Mouse (Mus musculus) stomach, embryonic 14.5 days (tissue): ENCODE data around the gene Ears2. TPM values are rescaled to one million over a fixed set of nuclear protein-coding genes. Genes with fewer than 3 reads are reported as not detected.

Source experiments
- ATAC-seq: fragments of 200-750 bp; cut with Nextera tagmentation; 2 replicates; pipeline ENCODE4 v1.8.0; 2017; ENCODE audit warnings: low read depth, moderate TSS enrichment; ENCODE audit not compliant: insufficient number of reproducible peaks, insufficient read depth, low FRiP score
- H3K27ac ChIP-seq: fragments of 300-500 bp; sonication (generic); 2 replicates; pipeline ENCODE4 v1.5.1; 2014; ENCODE audit warnings: mild to moderate bottlenecking, low read length, moderate library complexity, mixed read lengths
- H3K27me3 ChIP-seq: fragments of 300-500 bp; sonication (generic); 2 replicates; pipeline ENCODE4 v1.6.1; 2014; ENCODE audit warnings: low read length, control low read depth, mixed read lengths; ENCODE audit not compliant: control insufficient read depth, insufficient read depth
- H3K36me3 ChIP-seq: fragments of 300-500 bp; sonication (generic); 2 replicates; pipeline ENCODE4 v1.6.1; 2014; ENCODE audit warnings: mild to moderate bottlenecking, control low read depth, low read length, moderate library complexity, mixed read lengths; ENCODE audit not compliant: control insufficient read depth, insufficient read depth
- H3K4me1 ChIP-seq: fragments of 300-500 bp; sonication (generic); 2 replicates; pipeline ENCODE4 v1.6.1; 2014; ENCODE audit warnings: low read length, control low read depth, mixed read lengths; ENCODE audit not compliant: control insufficient read depth, insufficient read depth
- H3K4me2 ChIP-seq: fragments of 300-500 bp; sonication (generic); replicated peaks from 2 replicates; pipeline ENCODE4 v1.6.1; 2014; ENCODE audit warnings: low read depth, low read length, control low read depth
- H3K4me3 ChIP-seq: fragments of 300-500 bp; sonication (generic); 2 replicates; pipeline ENCODE4 v1.5.1; 2014; ENCODE audit warnings: low read depth, low read length, control low read depth
- H3K9ac ChIP-seq: fragments of 300-500 bp; sonication (generic); replicated peaks from 2 replicates; pipeline ENCODE4 v1.6.1; 2014; ENCODE audit warnings: low read depth, mild to moderate bottlenecking, control low read depth, low read length, moderate library complexity, mixed read lengths
- H3K9me3 ChIP-seq: fragments of 300-500 bp; sonication (generic); 2 replicates; pipeline ENCODE4 v1.6.1; 2016; ENCODE audit warnings: low read depth, low read length, control low read depth; ENCODE audit not compliant: control insufficient read depth
- WGBS: fragments of 180-500 bp; shearing (Covaris S2); extraction: QIAGEN DNeasy Blood & Tissue Kit; methylation state at CpG from one replicate; pipeline ENCODE4 v1.1.7; 2014; 5-methylcytosine and 5-hydroxymethylcytosine counted together
- polyA plus RNA-seq: library from polyadenylated mRNA; unstranded; fragments of >200 nt; fragmentation: Nextera tagmentation; extraction: Ambion mirVana; gene quantifications from 2 replicates; pipeline ENCODE4 v1.2.1, GENCODE M21; 2014

The Ears2 gene
- polyA plus RNA-seq, 1 experiment from 2014 or later, result 18.7 TPM

DNA sequence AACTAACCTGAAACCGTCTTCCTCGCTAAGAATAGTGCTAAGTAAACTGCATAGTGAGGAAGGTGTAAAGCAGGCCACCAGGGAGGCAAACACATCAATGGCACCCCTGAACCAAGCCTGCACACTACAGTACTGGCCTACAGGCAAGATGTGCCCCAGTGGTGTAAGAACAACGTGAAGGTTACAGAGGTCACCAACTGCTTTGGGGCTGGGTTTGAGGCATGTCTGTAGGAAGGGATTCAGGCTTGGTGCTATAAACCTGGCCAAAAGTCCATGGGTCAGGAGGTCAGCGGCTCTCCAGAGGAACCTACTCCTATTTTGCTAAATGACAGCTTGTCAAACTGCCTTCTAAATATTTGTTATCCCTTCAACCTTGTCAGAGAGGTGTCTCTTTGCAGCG, 10.4 kb downstream of the Ears2 start:
- no peak for ATAC-seq
- 83% methylated on average over 5 of the region's 5 CpGs for WGBS
- H3K36me3 ChIP-seq, result peaks cover 16% of the 10 kb centered on the region

DNA sequence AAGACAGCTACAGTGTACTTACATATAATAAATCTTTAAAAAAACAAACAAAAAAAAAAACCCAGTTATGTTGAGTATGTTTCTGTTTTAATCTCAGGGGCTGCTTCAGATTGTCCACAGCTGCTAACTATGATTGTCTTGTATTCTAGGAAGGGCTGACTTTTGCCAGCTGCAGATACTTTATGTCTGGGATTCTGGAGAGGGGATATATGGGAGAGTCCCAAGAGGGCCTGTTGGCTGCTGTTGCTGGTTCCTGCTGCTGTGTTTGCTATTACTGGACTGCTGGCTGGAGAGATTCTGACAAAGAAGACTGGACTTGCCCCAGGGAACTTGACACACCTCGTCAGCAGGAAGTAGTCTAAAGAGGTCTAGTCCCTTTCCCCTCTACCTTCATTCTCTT, 16.2 kb downstream of the Ears2 start:
- peaks cover 24% of the 10 kb centered on the region for H3K36me3 ChIP-seq
- no peaks in the 10 kb centered on the region for H3K9me3 ChIP-seq
- no peak overlapping the region for H3K27ac ChIP-seq
- H3K4me1 ChIP-seq, result no peaks in the 10 kb centered on the region
- no peaks in the 10 kb centered on the region for H3K27me3 ChIP-seq
- no peak overlapping the region for H3K9ac ChIP-seq
- ATAC-seq, result no peak
- H3K4me3 ChIP-seq, result no peak overlapping the region
- H3K4me2 ChIP-seq, result no peak overlapping the region
- 68% methylated on average over 1 of the region's 1 CpGs for whole genome bisulfite sequencing

More for the DNA sequence above, 10.4 kb downstream of the Ears2 start:
- Histone ChIP-seq H3K9ac (no peak overlapping the region), H3K27me3 (no peaks in the 10 kb centered on the region), H3K9me3 (no peaks in the 10 kb centered on the region), H3K27ac (no peak overlapping the region), H3K4me1 (no peaks in the 10 kb centered on the region), H3K4me2 (no peak overlapping the region), H3K4me3 (no peak overlapping the region)

DNA sequence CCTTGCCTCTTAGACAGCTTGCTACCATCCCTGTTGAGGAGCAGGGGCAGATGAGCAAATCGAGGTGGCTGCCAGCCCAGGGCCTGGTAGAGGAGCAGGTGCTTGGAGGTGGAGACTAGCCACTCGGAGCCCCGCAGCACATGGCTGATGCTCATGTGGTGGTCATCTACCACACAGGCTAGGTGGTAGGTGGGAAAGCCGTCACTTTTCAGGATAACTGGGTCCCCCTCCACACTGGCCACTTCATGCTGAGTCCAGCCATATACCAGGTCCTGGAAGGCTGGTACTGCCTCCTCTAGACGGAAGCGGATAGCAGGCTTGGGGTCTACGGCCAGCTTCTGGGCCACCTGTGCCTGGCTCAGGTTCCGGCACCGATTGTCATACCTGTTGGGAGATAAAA, 18.9 kb downstream of the Ears2 start:
- H3K4me2 ChIP-seq, result no peak overlapping the region

DNA sequence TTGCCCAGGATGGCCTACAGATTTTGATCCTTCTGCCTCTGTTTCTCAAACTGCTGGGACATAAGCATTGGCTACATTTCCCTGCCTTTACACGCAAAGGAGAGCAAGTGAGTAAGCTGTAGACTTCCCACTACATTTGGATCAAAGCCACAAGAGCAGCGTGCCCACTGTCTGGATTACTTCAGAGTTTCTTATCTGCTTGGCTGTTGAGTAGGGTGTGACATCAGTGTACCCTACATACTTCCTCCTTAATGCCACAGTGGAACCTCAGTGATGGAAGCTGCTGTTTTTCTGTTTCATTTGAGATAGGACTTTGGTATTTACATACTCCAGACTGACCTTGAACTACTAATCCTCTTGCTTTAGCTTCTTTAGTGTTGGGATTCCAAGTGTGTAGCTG, 20.2 kb downstream of the Ears2 start:
- no peak overlapping the region for H3K27ac ChIP-seq
- H3K4me3 ChIP-seq, result no peak overlapping the region
- H3K4me2 ChIP-seq, result no peak overlapping the region
- H3K36me3 ChIP-seq, result peaks cover 18% of the 10 kb centered on the region
- WGBS, result 81% methylated on average over 2 of the region's 2 CpGs
- ATAC-seq, result no peak
- H3K4me1 ChIP-seq, result no peaks in the 10 kb centered on the region
- no peak overlapping the region for H3K9ac ChIP-seq
- H3K27me3 ChIP-seq, result no peaks in the 10 kb centered on the region
- no peaks in the 10 kb centered on the region for H3K9me3 ChIP-seq

More for the DNA sequence above, 18.9 kb downstream of the Ears2 start:
- Histone ChIP-seq H3K4me3 (no peak overlapping the region), H3K27ac (no peak overlapping the region), H3K9me3 (no peaks in the 10 kb centered on the region), H3K4me1 (no peaks in the 10 kb centered on the region), H3K9ac (no peak overlapping the region), H3K27me3 (no peaks in the 10 kb centered on the region), H3K36me3 (peaks cover 19% of the 10 kb centered on the region)
- ATAC-seq, result no peak
- 92% methylated on average over 9 of the region's 9 CpGs for WGBS

DNA sequence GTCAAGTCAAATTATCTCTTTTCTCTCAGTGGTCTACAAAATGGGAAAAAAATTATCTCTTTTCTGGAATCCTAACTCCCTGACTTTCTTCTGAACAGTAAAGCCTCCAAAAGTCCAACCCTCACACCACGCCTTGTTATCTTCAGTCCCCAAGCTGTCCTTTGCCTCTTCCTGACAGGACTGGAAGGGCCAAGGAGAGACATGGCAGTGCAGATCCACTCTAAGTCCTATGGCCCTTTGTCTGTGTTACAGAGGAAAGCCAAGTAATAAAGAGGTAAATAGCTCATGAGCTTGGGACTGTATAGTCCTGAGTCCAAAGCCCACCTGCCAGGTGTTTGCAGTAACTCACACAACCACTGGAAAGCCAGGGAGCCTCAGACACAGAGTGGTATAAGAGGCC, 21.4 kb downstream of the Ears2 start:
- WGBS, result 67% methylated on average over 1 of the region's 1 CpGs
- H3K4me2 ChIP-seq, result no peak overlapping the region
- H3K9me3 ChIP-seq, result no peaks in the 10 kb centered on the region
- H3K27ac ChIP-seq, result no peak overlapping the region
- no peak overlapping the region for H3K9ac ChIP-seq
- no peak for ATAC-seq
- peaks cover 16% of the 10 kb centered on the region for H3K36me3 ChIP-seq
- no peak overlapping the region for H3K4me3 ChIP-seq
- H3K4me1 ChIP-seq, result no peaks in the 10 kb centered on the region
- H3K27me3 ChIP-seq, result no peaks in the 10 kb centered on the region

DNA sequence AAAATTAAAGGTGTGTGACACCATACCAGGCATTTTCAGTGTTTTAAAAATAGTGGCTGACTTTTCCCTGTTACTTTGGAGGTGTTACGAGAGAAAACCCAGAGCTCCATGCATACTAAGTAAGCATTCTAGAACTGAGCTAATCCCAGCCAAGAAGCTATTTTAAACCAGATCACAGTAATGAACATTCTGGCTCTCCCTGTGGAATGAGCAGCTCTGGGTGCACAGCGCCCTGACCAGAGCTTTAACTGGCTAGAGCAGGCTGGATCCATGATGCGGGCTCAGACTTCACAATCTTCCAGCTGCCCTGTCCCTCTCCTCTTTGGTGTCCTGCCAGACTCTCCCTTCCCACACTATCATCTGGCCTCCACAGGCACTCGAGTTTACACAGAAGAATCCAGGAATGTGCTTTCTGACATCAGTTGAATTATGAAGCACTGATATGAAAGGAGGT, 21.9 kb downstream of the Ears2 start:
- Histone ChIP-seq H3K27me3 (no peaks in the 10 kb centered on the region), H3K9me3 (no peaks in the 10 kb centered on the region), H3K9ac (no peak overlapping the region), H3K4me3 (no peak overlapping the region), H3K4me1 (no peaks in the 10 kb centered on the region), H3K36me3 (peaks cover 19% of the 10 kb centered on the region), H3K4me2 (no peak overlapping the region), H3K27ac (peak overlapping the region; percentile 33; the same call in 1 of the 2 replicates)
- WGBS, result 65% methylated on average over 4 of the region's 4 CpGs
- peak; percentile 33; the same call in 1 of the 2 replicates for ATAC-seq

DNA sequence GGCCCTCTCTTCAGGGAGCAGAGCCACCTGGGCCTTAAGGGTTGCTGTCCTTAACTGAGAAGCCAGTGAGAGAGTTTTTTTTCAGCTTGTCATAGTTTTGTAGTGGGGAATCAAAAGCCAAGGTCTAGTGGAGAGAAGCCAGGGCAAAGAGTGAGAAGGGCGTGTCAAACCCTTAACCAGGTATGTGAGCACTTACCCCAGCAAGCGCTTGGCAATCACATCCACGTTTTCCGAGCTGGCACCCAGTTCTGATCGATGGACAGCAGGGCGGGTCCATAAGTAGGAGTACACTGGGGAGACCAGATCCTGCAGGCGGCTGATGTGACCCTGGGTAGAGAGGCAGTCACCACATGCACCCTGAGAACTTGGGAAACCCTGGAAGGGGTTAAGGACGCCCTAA, 23.0 kb downstream of the Ears2 start:
- H3K4me2 ChIP-seq, result no peak overlapping the region
- no peak for ATAC-seq
- H3K9ac ChIP-seq, result no peak overlapping the region
- H3K27me3 ChIP-seq, result no peaks in the 10 kb centered on the region
- WGBS, result 81% methylated on average over 8 of the region's 8 CpGs
- H3K27ac ChIP-seq, result no peak overlapping the region
- no peaks in the 10 kb centered on the region for H3K4me1 ChIP-seq
- H3K9me3 ChIP-seq, result no peaks in the 10 kb centered on the region
- H3K4me3 ChIP-seq, result no peak overlapping the region
- peaks cover 25% of the 10 kb centered on the region for H3K36me3 ChIP-seq

DNA sequence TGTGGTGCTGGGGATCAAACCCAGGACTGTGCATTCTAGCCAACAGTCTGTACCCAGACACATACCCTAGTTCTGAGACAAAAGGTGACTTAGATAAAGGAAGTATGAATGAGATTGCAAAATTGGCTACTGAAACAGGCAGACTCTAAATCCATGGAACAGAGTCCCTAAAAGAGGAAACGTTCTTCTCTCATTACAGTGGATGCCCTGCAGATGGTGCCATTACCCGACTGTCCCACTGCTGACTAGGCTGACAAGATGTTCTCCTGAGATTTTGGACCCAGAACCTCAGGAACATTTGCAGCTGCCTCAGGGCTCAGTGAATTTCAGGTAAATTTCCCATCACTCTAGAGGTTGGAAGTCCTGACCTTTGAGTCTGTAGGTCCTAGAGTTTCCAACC, 32.7 kb downstream of the Ears2 start:
- ATAC-seq, result no peak

DNA sequence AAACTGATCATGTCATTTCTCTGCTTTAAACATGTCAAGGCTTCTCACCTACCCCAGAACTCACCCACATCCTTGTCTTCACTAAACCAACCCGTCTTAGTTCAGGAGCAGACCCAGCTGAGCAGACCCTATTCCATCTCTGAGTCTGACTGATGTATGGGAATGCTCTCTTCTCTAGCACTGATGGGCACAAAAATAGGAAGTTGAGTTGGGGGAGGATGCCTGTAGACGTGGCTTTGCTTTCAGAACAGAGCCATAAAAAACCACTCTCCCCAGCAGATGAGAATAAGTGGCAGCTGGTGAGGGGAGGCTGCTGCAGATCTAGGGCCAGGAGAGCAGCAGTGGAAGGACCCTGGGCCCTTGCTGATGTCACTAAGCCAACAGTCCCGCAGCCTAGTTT, 33.7 kb downstream of the Ears2 start:
- Histone ChIP-seq H3K9ac (no peak overlapping the region), H3K27ac (no peak overlapping the region), H3K4me2 (no peak overlapping the region), H3K27me3 (no peaks in the 10 kb centered on the region), H3K36me3 (peaks cover 8% of the 10 kb centered on the region), H3K4me1 (no peaks in the 10 kb centered on the region), H3K4me3 (no peak overlapping the region), H3K9me3 (no peaks in the 10 kb centered on the region)
- 62% methylated on average over 3 of the region's 3 CpGs for WGBS
- no peak for ATAC-seq

More for the DNA sequence above, 32.7 kb downstream of the Ears2 start:
- no peaks in the 10 kb centered on the region for H3K9me3 ChIP-seq
- 37% methylated on average over 2 of the region's 2 CpGs for WGBS
- H3K9ac ChIP-seq, result no peak overlapping the region
- peaks cover 11% of the 10 kb centered on the region for H3K36me3 ChIP-seq
- H3K27me3 ChIP-seq, result no peaks in the 10 kb centered on the region
- no peaks in the 10 kb centered on the region for H3K4me1 ChIP-seq
- H3K4me2 ChIP-seq, result no peak overlapping the region
- no peak overlapping the region for H3K4me3 ChIP-seq
- no peak overlapping the region for H3K27ac ChIP-seq
